Mouse (Mus musculus): ENCODE data around the gene L3mbtl2.

DNA sequence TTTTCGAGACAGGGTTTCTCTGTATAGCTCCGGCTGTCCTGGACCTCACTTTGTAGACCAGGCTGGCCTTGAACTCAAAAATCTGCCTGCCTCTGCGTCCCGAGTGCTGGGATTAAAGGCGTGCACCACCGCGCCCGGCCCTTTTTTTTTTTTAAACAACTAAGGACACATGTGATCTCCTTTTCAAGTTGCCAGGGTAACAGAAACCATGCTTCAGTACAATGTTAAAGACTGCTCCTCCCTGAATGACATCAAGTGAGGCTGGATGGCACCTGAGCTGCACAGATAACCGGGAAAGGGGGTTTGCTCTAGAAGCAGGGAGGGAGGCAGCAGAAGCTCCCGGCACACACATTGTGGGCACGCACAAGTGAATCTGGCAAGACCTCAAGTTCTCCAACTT lies 45.3 kb downstream of the L3mbtl2 start:
- no peak for TF ChIP-seq CTCF (IDR thresholded peaks at IDR 0.05; ENCODE audit: insufficient read depth, low read length)
- TF ChIP-seq POLR2A (IDR thresholded peaks at IDR 0.05; ENCODE audit: borderline replicate concordance, extremely low read depth, low read depth, low read length), result no peak
